Mouse (Mus musculus): Measurements from ENCODE around the gene Cldn4.

GRCm38 (mm10) chr5:134967164-134967944, 20.6 kb upstream of the Cldn4 start:
- no peak for TF ChIP-seq CTCF (IDR thresholded peaks at IDR 0.05)
- TF ChIP-seq EP300 (IDR thresholded peaks at IDR 0.05): no peak

Data from lung, postnatal 0 days (tissue).